Mouse (Mus musculus) CH12.LX (cell line): ENCODE measurements around the gene Il17rd. TPM values are rescaled to one million over a fixed set of nuclear protein-coding genes. Genes with fewer than 3 reads are reported as not detected.
A peak's percentile ranks its signal among the peaks of the same experiment; 100 is the strongest.

Experiments
- DNase-seq: peaks from one replicate; pipeline ENCODE4 v3.0.0-alpha.2; 2013; ENCODE audit errors: extremely low read depth
- H3K27ac ChIP-seq: 2 replicates; pipeline ENCODE4 v1.5.1; 2012; ENCODE audit warnings: low read depth, mild to moderate bottlenecking, control low read depth, moderate library complexity; ENCODE audit not compliant: insufficient read depth
- H3K27me3 ChIP-seq: replicated peaks from 2 replicates; pipeline ENCODE3; 2012; ENCODE audit warnings: inconsistent platforms
- H3K36me3 ChIP-seq, 2 experiments: replicated peaks in 1 of 2; 2 replicates each; pipeline versions ENCODE3 to v1.6.1; 2012; ENCODE audit warnings: inconsistent platforms in 1 of 2, low read length in 1 of 2, mild to moderate bottlenecking in 1 of 2, mixed read lengths in 1 of 2, moderate library complexity in 1 of 2; ENCODE audit not compliant: control insufficient read depth in 1 of 2, insufficient read depth in 1 of 2
- H3K4me1 ChIP-seq, 2 experiments: 2 replicates each; pipeline ENCODE4 v1.6.1; 2012; ENCODE audit warnings: inconsistent platforms in 1 of 2, moderate library complexity in 1 of 2; ENCODE audit not compliant: insufficient read depth in 2 of 2, control insufficient read depth in 1 of 2
- H3K4me2 ChIP-seq: 2 replicates; pipeline ENCODE4 v1.6.1; 2012; ENCODE audit warnings: low read depth, mild to moderate bottlenecking, control low read depth; ENCODE audit not compliant: poor library complexity, insufficient read depth, severe bottlenecking
- H3K4me3 ChIP-seq, 3 experiments: fragments of 150-350 bp in 1 of 3; sonication (generic) in 1 of 3; replicated peaks in 1 of 3; 2 replicates each; pipeline versions ENCODE3 to v1.5.1; 2011 to 2012; ENCODE audit warnings: low read depth in 2 of 3, low read length in 2 of 3, mild to moderate bottlenecking in 2 of 3, moderate library complexity in 2 of 3, control low read depth in 1 of 3, improper control_type of control experiment in 1 of 3, inconsistent platforms in 1 of 3, mixed read lengths in 1 of 3; ENCODE audit not compliant: poor library complexity in 1 of 3
- H3K79me2 ChIP-seq: replicated peaks from 2 replicates; pipeline ENCODE4 v1.6.1; 2012; ENCODE audit warnings: mild to moderate bottlenecking, moderate library complexity; ENCODE audit not compliant: control insufficient read depth, poor library complexity, insufficient read depth, severe bottlenecking; ENCODE audit errors: extremely low read depth
- H3K9ac ChIP-seq: 2 replicates; pipeline ENCODE4 v1.6.1; 2012; ENCODE audit warnings: low read depth, mild to moderate bottlenecking, control low read depth, moderate library complexity; ENCODE audit not compliant: insufficient read depth
- H3K9me3 ChIP-seq: replicated peaks from 2 replicates; pipeline ENCODE3; 2012; ENCODE audit warnings: low read length, inconsistent platforms, mixed read lengths
- BHLHE40 ChIP-seq: IDR thresholded peaks from 2 replicates; pipeline ENCODE4 v1.6.1; 2011; ENCODE audit warnings: mild to moderate bottlenecking, low read depth, low read length, improper control_type of control experiment
- CHD2 ChIP-seq: IDR thresholded peaks from 2 replicates; pipeline ENCODE4 v1.6.1; 2011; ENCODE audit warnings: low read length, improper control_type of control experiment
- CTCF ChIP-seq, 2 experiments: IDR thresholded peaks in 1 of 2; conservative IDR thresholded peaks in 1 of 2; 2 replicates each; pipeline ENCODE4 v1.5.1; 2011 to 2012; ENCODE audit warnings: low read depth in 2 of 2, low read length in 2 of 2, improper control_type of control experiment in 1 of 2, inconsistent platforms in 1 of 2, mild to moderate bottlenecking in 1 of 2, moderate library complexity in 1 of 2
- E2F4 ChIP-seq: IDR thresholded peaks from 2 replicates; pipeline ENCODE4 v1.6.1; 2011; ENCODE audit warnings: low read depth, low read length, improper control_type of control experiment; ENCODE audit not compliant: insufficient replicate concordance
- ELF1 ChIP-seq: IDR thresholded peaks from 2 replicates; pipeline ENCODE4 v1.6.1; 2014; ENCODE audit warnings: low read depth, mild to moderate bottlenecking, inconsistent platforms, low read length, improper control_type of control experiment
- EP300 ChIP-seq: IDR thresholded peaks from 2 replicates; pipeline ENCODE4 v1.6.1; 2011; ENCODE audit warnings: low read length, improper control_type of control experiment
- ETS1 ChIP-seq: conservative IDR thresholded peaks from 2 replicates; pipeline ENCODE4 v1.6.1; 2012; ENCODE audit warnings: low read depth, mild to moderate bottlenecking, inconsistent platforms, low read length, improper control_type of control experiment, moderate library complexity
- GABPA ChIP-seq: IDR thresholded peaks from 2 replicates; pipeline ENCODE4 v1.6.1; 2012; ENCODE audit warnings: low read depth, low read length, improper control_type of control experiment, inconsistent platforms; ENCODE audit not compliant: insufficient replicate concordance
- IRF4 ChIP-seq: IDR thresholded peaks from 2 replicates; pipeline ENCODE4 v1.6.1; 2014; ENCODE audit warnings: low read depth, mild to moderate bottlenecking, inconsistent platforms, low read length, improper control_type of control experiment
- JUN ChIP-seq: IDR thresholded peaks from 2 replicates; pipeline ENCODE4 v1.6.1; 2011; ENCODE audit warnings: low read depth, mild to moderate bottlenecking, low read length, improper control_type of control experiment, moderate library complexity; ENCODE audit not compliant: insufficient read depth
- JUND ChIP-seq: conservative IDR thresholded peaks from 2 replicates; pipeline ENCODE4 v1.6.1; 2011; ENCODE audit warnings: low read depth, low read length, improper control_type of control experiment
- KAT2A ChIP-seq: IDR thresholded peaks from 2 replicates; pipeline ENCODE4 v1.6.1; 2012; ENCODE audit warnings: low read length, improper control_type of control experiment, inconsistent platforms; ENCODE audit not compliant: insufficient replicate concordance
- MAFK ChIP-seq: IDR thresholded peaks from 2 replicates; pipeline ENCODE4 v1.6.1; 2011; ENCODE audit warnings: low read length, improper control_type of control experiment; ENCODE audit not compliant: insufficient replicate concordance
- MAZ ChIP-seq: IDR thresholded peaks from 2 replicates; pipeline ENCODE4 v1.6.1; 2012; ENCODE audit warnings: low read depth, mild to moderate bottlenecking, inconsistent platforms, low read length, improper control_type of control experiment, moderate library complexity
- MEF2A ChIP-seq: IDR thresholded peaks from 2 replicates; pipeline ENCODE4 v1.6.1; 2014; ENCODE audit warnings: low read depth, mild to moderate bottlenecking, inconsistent platforms, low read length, improper control_type of control experiment, borderline replicate concordance
- MXI1 ChIP-seq: IDR thresholded peaks from 2 replicates; pipeline ENCODE4 v1.6.1; 2011; ENCODE audit warnings: mild to moderate bottlenecking, low read depth, low read length, improper control_type of control experiment
- NELFE ChIP-seq: IDR thresholded peaks from 2 replicates; pipeline ENCODE4 v1.6.1; 2011; ENCODE audit warnings: low read depth, low read length, improper control_type of control experiment
- PAX5 ChIP-seq: IDR thresholded peaks from 2 replicates; pipeline ENCODE4 v1.6.1; 2012; ENCODE audit warnings: low read length, inconsistent platforms, mixed read lengths
- POLR2A ChIP-seq: IDR thresholded peaks from 2 replicates; pipeline ENCODE4 v1.6.1; 2011; ENCODE audit warnings: low read depth, mild to moderate bottlenecking, improper control_type of control experiment, low read length
- RCOR1 ChIP-seq: conservative IDR thresholded peaks from 2 replicates; pipeline ENCODE4 v1.6.1; 2012; ENCODE audit warnings: low read depth, mild to moderate bottlenecking, inconsistent platforms, low read length, improper control_type of control experiment
- TBP ChIP-seq: conservative IDR thresholded peaks from 2 replicates; pipeline ENCODE4 v1.6.1; 2011; ENCODE audit warnings: low read depth, low read length, improper control_type of control experiment
- TCF12 ChIP-seq: IDR thresholded peaks from 2 replicates; pipeline ENCODE4 v1.6.1; 2014; ENCODE audit warnings: low read depth, mild to moderate bottlenecking, inconsistent platforms, low read length, improper control_type of control experiment
- UBTF ChIP-seq: IDR thresholded peaks from 2 replicates; pipeline ENCODE4 v1.6.1; 2012; ENCODE audit warnings: low read depth, mild to moderate bottlenecking, inconsistent platforms, low read length, improper control_type of control experiment, moderate library complexity
- USF1 ChIP-seq: IDR thresholded peaks from 2 replicates; pipeline ENCODE4 v1.6.1; 2014; ENCODE audit warnings: low read depth, mild to moderate bottlenecking, inconsistent platforms, low read length, improper control_type of control experiment
- USF2 ChIP-seq: conservative IDR thresholded peaks from 2 replicates; pipeline ENCODE4 v1.6.1; 2011; ENCODE audit warnings: low read depth, low read length, improper control_type of control experiment
- ZC3H11A ChIP-seq: IDR thresholded peaks from 2 replicates; pipeline ENCODE4 v1.6.1; 2012; ENCODE audit warnings: low read depth, mild to moderate bottlenecking, inconsistent platforms, low read length, improper control_type of control experiment
- ZKSCAN1 ChIP-seq: IDR thresholded peaks from 2 replicates; pipeline ENCODE4 v1.6.1; 2012; ENCODE audit warnings: low read depth, inconsistent platforms, low read length, improper control_type of control experiment, borderline replicate concordance
- ZMIZ1 ChIP-seq: IDR thresholded peaks from 2 replicates; pipeline ENCODE4 v1.6.1; 2012; ENCODE audit warnings: low read depth, mild to moderate bottlenecking, inconsistent platforms, low read length, improper control_type of control experiment
- ZNF384 ChIP-seq: IDR thresholded peaks from 2 replicates; pipeline ENCODE4 v1.6.1; 2012; ENCODE audit warnings: low read depth, low read length, improper control_type of control experiment, inconsistent platforms
- dilution Hi-C: fragments of 300-500 bp; cut with MboI; formaldehyde crosslinking; loops from 2 replicates; pipeline ENCODE4 v1.14.3; 2020; ENCODE audit warnings: low sequenced_read_pairs; ENCODE audit not compliant: extremely low pct_unique_long_range_greater_than_20kb, extremely low pct_ligation_motif_present
- in situ Hi-C: fragments of 300-500 bp; cut with MboI; formaldehyde crosslinking; loops from 3 replicates; pipeline ENCODE4 v1.14.3; 2019; ENCODE audit warnings: low sequenced_read_pairs, low pct_ligation_motif_present, low pct_unique_long_range_greater_than_20kb, mixed read lengths
- polyA plus RNA-seq: library from polyadenylated mRNA; unstranded; fragments of >175 nt; gene quantifications from 2 replicates; pipeline ENCODE4 v1.2.1, GENCODE M21; 2012; ENCODE audit warnings: low read depth; ENCODE audit not compliant: insufficient read length
- total RNA-seq, 2 experiments: library from RNA; depleted of rRNA; stranded (reverse); fragments of 300-350 nt in 1 of 2; fragments of >200 nt in 1 of 2; gene quantifications; 2 replicates each; pipeline ENCODE4 v1.2.3; 2012 to 2014

Gene Il17rd
- total and polyA plus RNA-seq, 3 experiments = 0.04 to 0.09 (median 0.08) TPM

DNA sequence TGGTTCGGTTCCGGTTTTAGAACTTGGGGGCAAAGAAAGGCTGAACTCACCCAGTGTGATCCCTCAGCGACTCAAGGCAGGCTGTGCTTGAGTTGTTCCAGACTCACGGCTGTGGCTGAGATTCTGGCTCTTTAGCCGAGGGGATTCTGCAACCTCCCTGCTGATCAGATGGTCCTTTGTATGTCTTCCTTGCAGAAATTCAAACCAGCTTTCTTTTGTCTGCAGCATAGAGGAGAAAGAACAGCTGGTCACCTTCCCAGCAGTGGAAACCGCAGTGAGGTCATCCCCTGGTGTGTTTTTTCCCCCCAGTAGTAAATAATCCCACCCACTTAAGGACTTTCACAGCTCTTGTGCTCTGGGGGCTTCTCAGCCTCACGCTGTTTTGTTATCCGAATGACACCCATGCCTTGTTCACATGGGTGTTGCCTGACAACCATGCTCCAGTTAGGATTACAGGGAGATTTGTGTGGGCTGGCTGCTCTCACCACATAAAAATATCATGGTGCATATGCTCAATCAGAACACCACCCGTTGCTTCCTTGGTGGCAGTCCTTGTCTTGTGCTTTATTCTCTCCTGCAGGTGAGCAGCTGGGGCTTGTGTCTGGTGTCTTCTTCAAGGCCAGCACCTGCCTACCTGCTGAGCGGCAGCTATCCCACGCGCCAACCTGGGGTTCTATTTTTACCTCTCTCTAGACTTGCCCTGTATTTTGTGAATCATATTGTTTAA lies 67.2 kb downstream of the Il17rd start:
- H3K79me2 ChIP-seq = no peaks in the 10 kb centered on the region
- H3K9ac ChIP-seq = no peak overlapping the region
- TF ChIP-seq ZMIZ1 = no peak
- no peak for TF ChIP-seq USF2
- no peak for TF ChIP-seq MXI1
- TF ChIP-seq JUN = no peak
- no peak for TF ChIP-seq CTCF (conservative IDR thresholded peaks at IDR 0.05 in 1 of 2, IDR thresholded peaks at IDR 0.05 in 1 of 2; ENCODE audit: low read depth in 2 of 2, low read length in 2 of 2)
- no peak for TF ChIP-seq ZNF384
- no peak for TF ChIP-seq JUND
- no peak for TF ChIP-seq USF1
- no peak for TF ChIP-seq ZC3H11A
- TF ChIP-seq PAX5 = no peak
- TF ChIP-seq GABPA = no peak
- no peak for TF ChIP-seq POLR2A
- TF ChIP-seq EP300 = no peak
- TF ChIP-seq MAFK = no peak
- no peak for TF ChIP-seq TCF12
- no peak for TF ChIP-seq ZKSCAN1
- no peak for TF ChIP-seq TBP
- TF ChIP-seq, all 38 proteins: peak for 0
- DNase-seq = no peak
- no peak overlapping the region for H3K4me3 ChIP-seq
- H3K9me3 ChIP-seq = no peaks in the 10 kb centered on the region
- H3K36me3 ChIP-seq = no peaks in the 10 kb centered on the region
- in situ Hi-C loops = no loop called here
- H3K4me1 ChIP-seq = peaks cover 0 to 6% of the 10 kb centered on the region in 2 experiments; a peak in 2 of 4 replicates
- dilution Hi-C loops = no loop called here
- H3K27ac ChIP-seq = no peak overlapping the region
- no peaks in the 10 kb centered on the region for H3K27me3 ChIP-seq
- no peak overlapping the region for H3K4me2 ChIP-seq

DNA sequence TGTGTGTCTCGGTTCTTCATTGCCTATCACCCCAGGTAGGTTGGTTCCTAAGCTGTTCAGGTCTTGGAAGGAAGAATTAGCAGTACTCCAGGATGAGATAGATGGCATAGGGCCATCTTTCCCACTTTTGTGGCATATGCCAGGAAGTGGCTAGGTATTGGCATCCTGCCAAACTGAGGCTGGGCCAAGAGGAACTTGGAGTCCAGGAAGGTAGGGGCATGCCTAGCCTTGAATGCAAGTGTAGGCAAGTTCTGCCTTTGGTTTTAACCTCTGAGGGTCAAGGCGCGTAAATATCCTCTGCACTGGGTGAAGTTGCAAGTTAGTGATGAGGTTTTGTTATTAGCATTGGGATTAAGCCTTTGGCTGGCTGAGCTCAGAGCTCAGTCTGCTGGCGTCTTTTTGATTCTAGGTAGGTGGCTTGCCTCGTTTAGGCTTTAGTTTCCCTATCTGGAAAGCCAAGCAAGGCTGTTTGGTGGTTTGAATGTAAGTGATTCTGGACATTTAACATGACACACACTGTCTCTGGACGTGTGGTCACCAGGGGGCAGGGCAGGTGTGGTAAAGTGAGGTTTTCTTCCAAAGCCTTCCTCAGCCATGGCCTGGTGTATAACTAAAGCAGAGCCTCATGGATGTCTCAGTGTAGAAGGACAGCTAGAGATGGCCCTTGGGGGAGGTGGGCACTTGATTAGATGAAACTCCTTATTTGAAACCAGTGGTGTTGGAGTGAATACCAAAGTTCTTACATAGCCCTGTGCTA lies 70.2 kb downstream of the Il17rd start:
- H3K4me3 ChIP-seq = no peak overlapping the region
- peaks cover 0 to 7% of the 10 kb centered on the region in 2 experiments; a peak in 2 of 4 replicates for H3K4me1 ChIP-seq
- no peak overlapping the region for H3K9ac ChIP-seq
- DNase-seq = no peak
- H3K9me3 ChIP-seq = no peaks in the 10 kb centered on the region
- H3K27ac ChIP-seq = no peak overlapping the region
- no peaks in the 10 kb centered on the region for H3K27me3 ChIP-seq
- H3K36me3 ChIP-seq = no peaks in the 10 kb centered on the region
- dilution Hi-C loops = no loop called here
- H3K4me2 ChIP-seq = no peak overlapping the region
- in situ Hi-C loops = no loop called here
- H3K79me2 ChIP-seq = no peaks in the 10 kb centered on the region
- TF ChIP-seq ELF1 = no peak
- TF ChIP-seq TCF12 = no peak
- TF ChIP-seq CHD2 = no peak
- no peak for TF ChIP-seq RCOR1
- TF ChIP-seq ZC3H11A = peak; percentile 7; the same call in 1 of the 2 replicates
- TF ChIP-seq UBTF = no peak
- no peak for TF ChIP-seq KAT2A
- TF ChIP-seq MXI1 = no peak
- TF ChIP-seq ZMIZ1 = no peak
- no peak for TF ChIP-seq MAZ
- TF ChIP-seq BHLHE40 = no peak
- no peak for TF ChIP-seq ZKSCAN1
- TF ChIP-seq NELFE = no peak
- TF ChIP-seq E2F4 = no peak
- TF ChIP-seq IRF4 = no peak
- TF ChIP-seq USF1 = no peak
- no peak for TF ChIP-seq PAX5
- TF ChIP-seq MAFK = no peak
- peak in 1 of 2 experiments; percentile 74; a peak in 2 of 4 replicates for TF ChIP-seq CTCF (conservative IDR thresholded peaks at IDR 0.05 in 1 of 2, IDR thresholded peaks at IDR 0.05 in 1 of 2; ENCODE audit: low read depth in 2 of 2, low read length in 2 of 2)
- no peak for TF ChIP-seq ETS1
- no peak for TF ChIP-seq MEF2A
